Mouse (Mus musculus) E14TG2a.4 (cell line): ENCODE measurements at regions not wholly inside any gene's neighbourhood (a gene's known extent, or its start where the extent isn't known, plus 50 kb on each side); places are given as distances from the start of the nearest gene placed in this dataset.

Source experiments
- CTCF ChIP-seq: conservative IDR thresholded peaks from 2 replicates; pipeline ENCODE4 v1.5.1; 2014; ENCODE audit warnings: low read length
- POU5F1 ChIP-seq: IDR thresholded peaks from 2 replicates; pipeline ENCODE4 v1.6.1; 2014; ENCODE audit warnings: low read length, borderline replicate concordance

GRCm38 (mm10) chr14:99763336-99763735, 464.8 kb downstream of the Klf5 start:
- TF ChIP-seq CTCF (no peak), POU5F1 (no peak)
